Mouse (Mus musculus): ENCODE results near the gene Arhgap21. TPM values are rescaled to one million over a fixed set of nuclear protein-coding genes. Genes with fewer than 3 reads are reported as not detected.

Gene Arhgap21
- total and polyA plus RNA-seq, 3 experiments = 12.9 to 68.8 (median 59.7) TPM

DNA sequence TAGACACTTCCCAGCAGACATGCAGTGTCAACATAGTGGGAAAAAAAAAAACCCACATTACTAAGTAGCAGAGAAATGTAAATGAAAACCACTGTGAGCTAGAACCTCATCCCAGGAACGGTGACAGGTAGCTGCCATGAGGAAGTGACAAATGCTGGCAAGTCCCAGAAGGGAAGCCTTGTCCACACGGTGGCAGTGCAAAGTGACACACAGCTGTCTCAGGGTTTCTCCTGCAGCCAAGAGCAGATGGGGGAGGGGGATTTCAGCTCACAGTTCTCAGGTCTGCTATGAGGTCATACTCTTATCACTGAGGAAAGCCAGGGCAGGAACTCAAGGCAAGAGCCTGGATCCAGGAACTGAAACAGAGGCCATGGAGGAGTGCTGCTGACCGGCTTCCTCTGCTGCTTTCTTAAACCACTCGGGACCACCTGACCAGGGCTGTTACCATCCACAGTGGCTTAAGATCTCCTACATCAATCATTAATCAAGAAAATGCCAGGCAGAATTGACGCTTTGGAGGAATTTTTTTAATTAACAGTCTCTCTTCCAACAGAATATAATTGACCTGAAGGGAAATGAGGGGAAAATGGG lies 74.5 kb downstream of the Arhgap21 start:
- peak; percentile 53 for DNase-seq

DNA sequence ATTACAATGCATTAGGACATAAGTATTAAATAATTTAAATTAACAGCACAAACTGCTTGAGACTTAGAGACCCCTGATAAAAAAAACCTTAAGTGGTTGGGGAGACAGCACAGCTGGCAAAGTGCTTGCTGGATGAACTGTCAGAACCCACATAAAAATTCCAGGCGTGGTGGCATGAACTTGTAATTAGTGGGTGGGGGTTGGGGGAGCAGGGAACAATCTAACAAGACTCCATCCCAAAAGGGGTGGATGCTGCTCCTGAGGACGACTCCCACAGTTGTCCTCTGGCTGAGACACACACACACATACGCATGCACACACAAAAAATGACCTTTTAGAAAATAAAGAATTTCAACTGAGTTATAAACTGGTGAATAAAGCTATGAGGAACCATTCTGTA lies 79.9 kb downstream of the Arhgap21 start:
- no peak for DNase-seq

DNA sequence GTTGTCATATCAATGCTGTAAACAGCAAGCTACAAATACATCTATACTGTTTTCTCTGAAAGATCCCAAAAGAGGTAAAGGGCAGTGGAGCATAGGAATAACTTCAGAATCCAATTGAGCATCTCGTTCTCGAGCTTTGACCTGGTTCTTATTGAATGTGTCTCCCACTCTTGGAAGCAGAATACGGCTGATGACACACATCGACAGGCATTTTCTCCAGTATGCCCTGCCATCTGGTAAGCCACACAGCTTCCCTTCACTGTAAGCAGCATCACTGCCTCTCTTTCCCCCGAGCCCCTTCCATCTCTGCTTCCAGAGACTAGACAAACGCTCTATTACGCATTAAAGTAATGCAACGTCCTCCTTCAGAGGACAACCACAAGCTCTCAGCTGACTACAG lies 85.4 kb downstream of the Arhgap21 start:
- no peak for DNase-seq

DNA sequence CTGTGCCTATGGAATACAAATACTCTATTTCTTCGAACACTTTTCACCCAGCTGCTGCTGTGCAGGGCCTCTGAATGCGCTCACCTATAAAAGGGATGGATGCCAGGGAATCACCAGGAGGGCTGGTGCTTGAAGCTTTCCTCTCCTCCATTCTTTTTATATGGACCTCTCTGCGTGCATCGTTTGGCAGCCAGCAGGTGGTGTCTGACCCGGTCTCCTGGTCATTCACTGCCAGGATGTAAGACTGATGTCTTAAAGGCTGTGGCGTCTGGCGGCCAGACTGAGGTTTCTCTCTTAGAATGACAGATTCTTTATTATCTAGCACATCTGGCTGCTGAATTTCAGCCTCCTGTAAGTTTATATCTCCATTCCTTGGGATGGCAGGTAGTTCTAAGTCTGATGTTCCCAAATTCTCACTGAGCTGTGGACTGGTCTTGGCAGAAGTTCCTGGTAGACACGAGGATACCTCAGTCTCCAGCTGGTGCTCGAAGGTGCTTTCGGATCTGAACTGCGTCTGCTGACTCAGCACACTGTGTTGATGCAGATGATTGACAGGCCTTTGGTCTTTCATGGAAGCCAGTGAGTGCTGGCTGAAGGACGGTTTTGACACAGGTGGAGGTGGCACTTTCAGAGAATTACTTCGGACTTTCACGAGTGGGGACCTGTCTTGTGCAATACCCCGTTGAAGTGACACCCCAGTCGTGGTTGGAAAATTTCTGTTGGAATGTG lies 88.6 kb downstream of the Arhgap21 start:
- no peak for DNase-seq

DNA sequence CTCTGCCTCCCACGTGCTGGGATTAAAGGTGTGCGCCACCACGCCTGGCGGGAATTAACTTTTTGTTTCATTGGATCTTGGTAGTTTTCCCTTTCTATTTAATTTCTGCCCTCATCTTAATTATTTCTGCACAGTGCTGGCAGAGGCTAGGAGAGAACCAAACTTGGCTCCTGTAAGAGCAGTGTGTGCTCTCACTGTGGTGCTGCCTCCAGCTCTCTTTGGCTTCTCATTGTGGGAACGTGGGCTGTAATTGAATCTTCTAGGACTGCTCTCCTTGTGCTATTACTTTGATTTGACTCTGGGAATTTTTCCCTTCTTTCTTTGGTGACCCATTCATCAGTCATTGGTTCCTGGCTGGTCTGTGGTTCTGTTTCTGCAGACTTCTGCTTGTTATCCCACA lies 94.1 kb downstream of the Arhgap21 start:
- no peak for DNase-seq

DNA sequence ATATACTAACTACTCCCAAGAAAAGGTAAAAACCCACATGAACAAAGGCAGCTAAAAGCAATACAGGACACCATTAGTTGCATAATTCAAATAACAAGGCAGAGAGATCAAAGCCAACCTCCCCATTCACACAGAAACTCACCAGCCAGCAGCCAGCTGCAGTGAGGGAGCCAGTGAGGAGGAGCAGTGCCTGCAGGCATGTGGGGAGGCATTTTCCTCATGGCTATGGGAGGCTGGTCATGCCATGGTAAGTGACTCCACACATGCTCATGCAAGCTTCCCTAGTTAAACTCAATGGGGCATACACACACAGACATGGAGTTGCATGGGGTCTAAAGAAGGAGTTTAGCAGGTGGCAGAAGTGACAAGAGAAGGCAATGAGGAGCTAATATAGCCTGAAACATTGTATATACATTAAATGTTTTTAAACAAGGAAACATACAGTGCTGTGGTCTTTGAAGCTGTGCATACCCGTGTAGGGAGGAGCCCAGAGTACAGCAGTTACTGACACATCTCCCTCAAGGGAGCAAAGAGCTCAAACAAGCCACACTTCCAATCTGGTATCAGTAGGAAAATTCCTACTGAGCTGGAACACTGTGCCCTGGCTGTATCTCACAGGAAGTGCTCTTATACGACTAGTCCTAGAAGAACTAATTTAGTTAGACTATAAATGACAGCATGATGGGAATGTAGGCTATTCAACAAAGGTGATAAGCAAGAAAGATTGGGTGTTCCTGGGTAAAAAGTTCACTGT lies 99.3 kb downstream of the Arhgap21 start:
- DNase-seq = no peak

DNA sequence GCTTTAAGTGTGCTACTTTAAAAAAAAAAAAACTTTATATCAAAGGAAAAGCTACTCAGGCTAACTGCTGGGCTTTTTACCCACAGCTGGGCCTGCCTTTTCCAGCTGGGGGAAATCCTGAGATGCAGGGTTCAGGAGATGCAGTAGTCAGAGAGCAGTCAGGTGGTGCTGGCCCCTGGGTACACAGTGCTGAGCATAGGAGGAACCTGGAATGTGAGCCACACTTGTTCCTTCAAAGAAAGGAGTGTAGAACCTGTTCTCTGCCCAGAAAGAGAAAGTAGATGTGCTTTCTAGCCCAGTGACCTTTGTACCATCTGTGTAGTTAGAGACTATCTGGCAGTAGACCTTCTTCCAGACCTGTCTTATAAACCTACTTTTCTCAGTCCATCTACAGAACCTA lies 100.6 kb downstream of the Arhgap21 start:
- DNase-seq = no peak

DNA sequence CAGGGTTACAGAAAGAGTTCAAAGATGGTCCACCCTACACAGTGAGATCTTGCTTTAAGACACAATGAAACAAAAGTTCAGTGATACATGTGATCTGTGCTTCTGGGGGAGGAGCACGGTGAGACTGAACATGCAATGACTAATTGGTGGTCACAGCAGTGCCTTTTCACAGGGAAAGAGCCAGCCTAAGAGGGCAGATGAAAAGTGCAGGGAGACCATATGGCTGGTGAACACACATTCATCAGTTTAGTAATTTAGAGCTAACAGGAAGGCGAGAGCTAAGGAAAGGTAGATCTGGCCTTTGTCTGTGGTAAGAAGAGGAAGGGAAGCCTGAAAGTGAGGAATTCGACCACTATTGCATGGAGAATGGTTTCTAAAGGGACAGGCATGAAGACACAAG lies 102.9 kb downstream of the Arhgap21 start:
- no peak for DNase-seq

DNA sequence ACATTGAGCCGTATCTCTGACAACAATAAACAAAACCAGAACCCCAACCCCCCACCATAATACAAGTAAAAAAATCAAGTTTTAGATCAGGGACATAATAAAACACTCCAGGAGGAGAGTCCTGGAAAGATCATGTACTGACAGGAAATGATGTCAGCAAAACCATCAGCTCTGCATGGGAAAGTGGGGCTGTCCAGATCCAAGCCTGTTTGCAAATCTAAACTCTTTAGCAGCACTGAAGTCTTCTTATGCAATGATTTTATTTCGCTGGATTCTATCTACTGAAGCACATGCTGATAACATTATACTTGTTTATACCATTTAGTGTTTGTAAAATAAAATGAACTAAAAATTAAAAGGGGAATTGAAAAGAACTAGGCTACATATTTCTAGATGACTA lies 104.1 kb downstream of the Arhgap21 start:
- no peak for DNase-seq

DNA sequence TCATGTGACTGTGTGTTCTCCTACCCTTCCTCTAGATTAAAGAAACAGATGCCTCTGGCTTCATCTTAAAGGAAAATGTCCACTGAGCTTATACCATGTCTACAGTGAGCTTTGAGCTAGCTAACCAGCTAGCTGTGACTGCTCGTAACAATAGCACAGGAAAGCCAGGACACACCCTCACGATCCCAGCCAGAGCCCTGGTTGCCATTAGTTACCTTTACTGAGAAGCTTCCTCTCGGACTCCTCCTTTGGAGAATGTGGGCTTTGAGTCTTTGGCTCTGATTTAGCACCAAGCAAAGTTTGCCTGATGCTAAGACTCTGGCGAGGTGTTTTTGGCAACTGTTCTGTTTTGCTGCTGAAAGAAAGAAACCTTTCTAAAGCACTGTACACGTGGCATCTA lies 107.9 kb downstream of the Arhgap21 start:
- no peak for DNase-seq

DNA sequence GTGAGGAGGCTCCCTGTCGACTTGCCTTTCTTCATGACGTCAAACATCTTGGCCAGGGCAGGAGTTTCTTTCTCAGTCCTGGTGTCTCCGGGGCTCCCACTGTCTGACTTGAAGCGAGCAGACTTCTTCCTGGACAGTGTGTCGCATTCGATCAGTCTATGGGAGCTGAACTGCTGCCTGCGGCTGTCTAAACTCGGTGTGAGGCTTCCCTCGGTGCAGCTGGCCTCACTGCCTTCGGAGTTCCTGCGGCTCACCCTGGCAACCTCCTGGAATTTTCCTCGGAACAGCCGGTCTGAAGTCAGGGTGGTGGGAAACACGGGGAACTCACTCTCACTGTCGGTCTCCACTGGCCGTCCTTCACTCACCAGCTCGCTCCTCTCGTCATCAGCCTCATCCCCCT lies 119.3 kb downstream of the Arhgap21 start:
- DNase-seq = no peak

DNA sequence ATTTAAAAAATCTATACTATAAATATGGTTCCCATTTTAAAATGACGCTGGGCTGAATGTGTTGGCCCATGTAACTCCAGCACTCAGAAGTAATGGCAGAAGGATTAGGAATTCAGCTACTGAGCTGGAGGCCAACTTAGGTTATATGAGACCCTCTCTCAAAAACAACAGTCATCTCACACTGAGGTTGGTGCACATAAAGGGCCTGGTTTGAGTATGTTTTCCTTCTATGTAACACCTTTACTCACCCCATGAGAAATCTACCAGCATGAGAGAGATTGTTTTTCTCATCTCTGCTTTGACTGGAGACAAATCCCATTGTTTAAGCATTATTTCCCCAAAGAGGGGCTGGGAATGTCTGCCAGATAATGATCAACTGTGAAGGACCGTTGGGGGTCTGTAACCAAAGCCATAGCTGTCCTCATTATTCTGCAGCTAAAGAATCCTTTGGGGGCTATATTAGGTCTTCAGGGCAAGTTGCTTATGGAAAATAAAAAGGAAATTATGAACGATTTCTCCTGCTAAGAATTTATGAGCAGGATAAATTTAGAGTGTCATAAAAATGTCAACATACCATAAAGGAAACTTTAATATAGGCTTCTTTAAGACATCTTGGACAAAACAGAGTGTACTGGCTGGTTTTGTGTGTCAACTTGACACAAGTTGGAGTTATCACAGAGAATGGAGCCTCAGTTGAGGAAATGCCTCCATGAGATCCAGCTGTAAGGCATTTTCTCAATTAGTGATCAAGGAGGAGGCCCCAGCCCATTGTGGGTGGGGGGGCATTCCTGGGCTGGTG lies 136.9 kb downstream of the Arhgap21 start:
- DNase-seq = no peak

DNA sequence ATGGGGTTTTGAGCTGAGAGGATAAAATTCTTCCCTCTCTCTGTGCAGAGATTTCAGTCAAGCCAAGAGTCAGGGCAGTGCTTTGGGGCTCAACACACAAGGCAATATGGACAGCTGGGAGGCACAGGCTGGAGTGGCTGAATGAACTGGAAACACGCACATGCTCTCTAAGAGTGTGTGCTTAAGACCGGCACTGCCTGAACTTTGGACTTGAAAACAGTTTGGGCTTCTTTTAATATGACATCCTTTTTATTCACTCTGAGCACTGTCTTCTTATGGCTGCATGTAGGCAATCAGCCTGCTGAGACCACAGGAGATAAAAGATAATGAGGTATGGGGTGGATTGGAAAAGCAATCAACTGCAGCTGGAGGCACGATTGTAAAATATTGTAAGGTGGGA lies 137.8 kb downstream of the Arhgap21 start:
- DNase-seq = no peak

DNA sequence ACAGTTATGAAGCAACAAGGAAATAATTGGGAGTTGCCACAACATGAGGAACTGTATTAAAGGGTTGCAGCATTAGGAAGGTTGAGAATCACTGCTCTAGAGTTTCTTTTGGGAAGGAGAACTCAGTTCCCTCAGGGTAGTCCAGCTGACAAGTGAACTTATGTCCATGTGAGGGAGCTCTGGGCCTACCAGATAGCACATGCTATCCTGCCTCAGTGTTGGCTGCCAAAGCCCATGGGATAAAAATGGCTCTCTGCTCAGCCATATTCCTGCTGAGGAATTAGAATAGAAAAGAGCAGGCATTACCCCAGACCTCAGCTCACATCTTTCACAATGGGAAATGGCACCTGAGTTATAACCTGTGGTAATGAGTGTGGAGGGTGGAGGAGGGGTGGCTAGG lies 142.4 kb downstream of the Arhgap21 start:
- DNase-seq = no peak

DNA sequence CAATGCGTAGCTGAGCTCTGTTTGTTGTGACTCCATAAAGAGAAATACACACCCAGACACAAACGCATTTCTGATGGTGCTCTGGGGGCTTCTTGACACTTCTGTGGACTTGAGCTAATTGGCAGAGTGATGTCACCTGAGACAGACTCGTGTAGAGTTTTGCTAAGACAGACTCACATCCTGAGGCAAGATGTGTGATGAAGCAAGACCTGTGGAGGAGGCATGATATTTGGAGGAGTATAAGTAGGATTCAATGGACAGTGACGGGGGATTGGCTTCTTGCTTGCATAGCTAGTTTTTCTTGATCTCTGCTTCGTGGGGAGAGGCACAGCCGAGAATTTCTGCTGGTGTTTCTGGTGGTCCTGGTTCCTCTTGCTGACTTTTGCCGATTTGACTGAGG lies 150.5 kb downstream of the Arhgap21 start:
- no peak for DNase-seq

DNA sequence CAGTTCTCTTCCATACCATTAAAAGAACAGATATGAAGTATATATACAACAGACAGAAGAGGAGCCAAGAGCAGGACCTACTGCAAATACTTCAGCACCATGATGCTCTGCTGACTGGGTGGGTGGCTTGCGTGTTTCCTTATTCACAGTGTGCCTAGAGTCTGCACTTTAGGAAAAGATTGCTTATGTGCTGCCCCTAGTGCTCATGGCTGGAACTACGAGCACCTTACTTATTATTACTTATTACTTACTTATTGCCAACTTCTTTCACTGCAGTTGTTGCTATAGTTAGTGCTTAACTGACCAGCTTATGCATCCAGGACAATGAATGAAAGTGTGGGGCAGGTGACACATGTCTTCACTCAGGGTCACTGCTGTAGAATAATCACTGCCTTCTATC lies 154.7 kb downstream of the Arhgap21 start:
- no peak for DNase-seq

DNA sequence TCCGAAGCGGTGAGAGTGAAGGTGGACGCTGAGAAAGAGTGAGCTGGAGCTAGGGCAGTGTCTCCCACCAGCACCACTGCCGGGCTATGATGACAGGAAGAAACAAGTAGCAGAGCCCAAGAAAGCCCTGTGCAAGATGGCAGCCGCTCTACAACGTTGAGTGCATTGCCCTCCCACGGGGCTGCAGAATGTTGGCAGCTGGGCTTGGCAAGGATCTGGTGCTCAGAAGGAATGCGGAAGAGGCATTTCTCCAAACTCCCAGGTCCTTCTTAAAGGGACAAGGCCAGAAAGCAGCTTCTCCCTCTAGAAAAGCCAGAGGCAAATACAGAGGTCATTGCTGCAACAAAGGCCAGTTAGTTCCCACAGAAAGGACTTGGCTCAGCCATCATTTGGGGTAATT lies 157.2 kb downstream of the Arhgap21 start:
- peak; percentile 14 for DNase-seq

DNA sequence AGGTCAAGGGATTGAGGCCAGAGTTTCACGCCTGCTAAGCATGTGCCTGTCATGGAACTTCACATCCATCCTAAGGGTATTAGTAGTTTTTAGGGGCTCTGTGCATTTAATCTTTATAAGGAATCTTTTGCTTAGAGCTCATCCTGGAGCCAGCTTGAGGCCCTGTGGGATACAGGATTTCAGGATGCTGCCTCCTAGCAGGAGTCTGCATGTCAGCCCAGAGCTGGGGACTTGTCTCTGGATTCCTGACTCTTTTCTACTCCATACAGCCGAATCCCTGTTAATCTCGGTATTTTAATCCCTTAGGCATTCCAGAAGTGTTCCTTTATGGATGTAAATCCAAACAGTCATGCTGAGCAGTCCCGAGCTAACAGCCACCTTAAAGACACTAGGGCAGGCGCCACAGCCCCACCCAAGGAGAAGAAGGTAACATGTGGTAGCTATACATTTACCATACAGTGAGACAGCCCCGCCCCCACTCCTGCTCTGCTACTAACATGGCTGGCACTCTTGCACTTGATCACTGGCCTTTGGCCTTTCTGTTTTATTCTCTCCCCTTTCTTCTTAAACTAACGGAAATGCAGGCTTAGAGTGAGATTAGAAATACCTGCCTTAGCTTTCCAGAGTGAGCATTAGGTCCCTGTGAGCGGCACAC lies 167.3 kb downstream of the Arhgap21 start:
- DNase-seq = no peak
